In genomic region chr4:66402611-66403010, GRCm38 (mm10) we compare ENCODE assay signal across 8 mouse cellular contexts. TPM values are rescaled to one million over a fixed set of nuclear protein-coding genes. Genes with fewer than 3 reads are reported as not detected.
DNase-seq lines count a peak whose midpoint lies in the region; ATAC-seq and TF ChIP-seq lines count a peak whose summit lies in the region.

No protein-coding gene starts in this region.

- H3K27ac ChIP-seq in kidney, embryonic 16.5 days (ENCODE audit: low read length): no peak overlapping the region
- no peak overlapping the region for H3K27ac ChIP-seq in cortical plate, adult 2 months (ENCODE audit: insufficient read depth, low read length)
- H3K27ac ChIP-seq in heart, embryonic 16.5 days (ENCODE audit: low read length): no peak overlapping the region
- H3K27ac ChIP-seq in left cerebral cortex, adult 2 months: peak overlapping the region; percentile 66
- H3K27ac ChIP-seq in midbrain, embryonic 10.5 days (replicated peaks): 0 out of 2 replicates have a peak overlapping the region, but pooled peaks have one; percentile 10
- no peak overlapping the region for H3K27ac ChIP-seq in stomach, postnatal 0 days (replicated peaks)

- ATAC-seq in kidney, embryonic 16.5 days (ENCODE audit: low FRiP score, low TSS enrichment): no peak; the same call in 1 of the 2 replicates
- ATAC-seq in heart, embryonic 16.5 days (replicated peaks; ENCODE audit: extremely low read depth, insufficient read depth, low FRiP score): no peak
- no peak for ATAC-seq in stomach, postnatal 0 days (ENCODE audit: low FRiP score, low TSS enrichment)

- no peak for TF ChIP-seq CTCF in cortical plate, adult 2 months (IDR thresholded peaks at IDR 0.05; ENCODE audit: extremely low read depth, insufficient read depth, low read length)
- TF ChIP-seq CTCF in left cerebral cortex, adult 2 months (IDR thresholded peaks at IDR 0.05): no peak
- TF ChIP-seq CTCF in stomach, postnatal 0 days (IDR thresholded peaks at IDR 0.05; ENCODE audit: low read depth): no peak

- H3K9ac ChIP-seq in kidney, embryonic 16.5 days (replicated peaks; ENCODE audit: low read length): no peak overlapping the region
- 0 out of 2 replicates have a peak overlapping the region, but pooled peaks have one; percentile 21 for H3K9ac ChIP-seq in heart, embryonic 16.5 days (ENCODE audit: low read length)
- no peak overlapping the region; the same call in 1 of the 2 replicates for H3K9ac ChIP-seq in stomach, postnatal 0 days (ENCODE audit: low read length)

- intact Hi-C loops in left cerebral cortex, adult 2 months (cut with DNase I): loop anchor here (5.0 to 10.0 kb wide), 5 partner anchors 70 to 568 kb away; no protein-coding TSS in a partner anchor

- peaks cover 34% of the 10 kb centered on the region for H3K27me3 ChIP-seq in kidney, embryonic 16.5 days (ENCODE audit: insufficient read depth, low read length)
- H3K27me3 ChIP-seq in heart, embryonic 16.5 days (ENCODE audit: control insufficient read depth, insufficient read depth, low read length): peaks cover 37% of the 10 kb centered on the region
- H3K27me3 ChIP-seq in midbrain, embryonic 10.5 days (ENCODE audit: low read depth, poor library complexity, severe bottlenecking): peaks cover 53% of the 10 kb centered on the region
- no peaks in the 10 kb centered on the region for H3K27me3 ChIP-seq in stomach, postnatal 0 days (ENCODE audit: control insufficient read depth, insufficient read depth, low read length)

- no peaks in the 10 kb centered on the region for H3K9me3 ChIP-seq in kidney, embryonic 16.5 days (ENCODE audit: low read length)
- H3K9me3 ChIP-seq in heart, embryonic 16.5 days (replicated peaks; ENCODE audit: control insufficient read depth, low read length): no peaks in the 10 kb centered on the region
- no peaks in the 10 kb centered on the region for H3K9me3 ChIP-seq in midbrain, embryonic 10.5 days (replicated peaks)
- H3K9me3 ChIP-seq in stomach, postnatal 0 days (ENCODE audit: control insufficient read depth, low read length): no peaks in the 10 kb centered on the region

- H3K36me3 ChIP-seq in kidney, embryonic 16.5 days (ENCODE audit: insufficient read depth, low read length): no peaks in the 10 kb centered on the region
- no peaks in the 10 kb centered on the region for H3K36me3 ChIP-seq in heart, embryonic 16.5 days (ENCODE audit: control insufficient read depth, insufficient read depth)
- no peaks in the 10 kb centered on the region for H3K36me3 ChIP-seq in midbrain, embryonic 10.5 days
- H3K36me3 ChIP-seq in stomach, postnatal 0 days (ENCODE audit: control insufficient read depth, insufficient read depth, low read length): no peaks in the 10 kb centered on the region

- no peak for TF ChIP-seq EP300 in stomach, postnatal 0 days (optimal IDR thresholded peaks at IDR 0.05)

- TF ChIP-seq POLR2A in cortical plate, adult 2 months (IDR thresholded peaks at IDR 0.05; ENCODE audit: extremely low read depth, insufficient read depth, low read length): no peak

- peak overlapping the region; percentile 67 for H3K4me3 ChIP-seq in kidney, embryonic 16.5 days (ENCODE audit: low read length)
- peak overlapping the region; percentile 90 for H3K4me3 ChIP-seq in cortical plate, adult 2 months (ENCODE audit: insufficient read depth, low read length)
- peak overlapping the region; percentile 79 for H3K4me3 ChIP-seq in heart, embryonic 16.5 days (ENCODE audit: low read length)
- H3K4me3 ChIP-seq in left cerebral cortex, adult 2 months: peak overlapping the region; percentile 83
- H3K4me3 ChIP-seq in midbrain, embryonic 10.5 days: peak overlapping the region; percentile 83
- H3K4me3 ChIP-seq in stomach, postnatal 0 days (ENCODE audit: low read depth, low read length): peak overlapping the region; percentile 57

- peaks cover 9% of the 10 kb centered on the region; the same call in 1 of the 2 replicates for H3K4me1 ChIP-seq in kidney, embryonic 16.5 days (ENCODE audit: insufficient read depth, low read length)
- H3K4me1 ChIP-seq in cortical plate, adult 2 months (ENCODE audit: control insufficient read depth, insufficient read depth, low read length): no peaks in the 10 kb centered on the region
- H3K4me1 ChIP-seq in heart, embryonic 16.5 days (ENCODE audit: control insufficient read depth, insufficient read depth, low read length): peaks cover 4% of the 10 kb centered on the region; the same call in 1 of the 2 replicates
- H3K4me1 ChIP-seq in midbrain, embryonic 10.5 days: peaks cover 23% of the 10 kb centered on the region
- H3K4me1 ChIP-seq in stomach, postnatal 0 days (replicated peaks; ENCODE audit: control insufficient read depth, insufficient read depth): 0 out of 2 replicates have a peak, but pooled peaks cover 2% of the 10 kb centered on the region

- under 1% methylated on average over 24 of the region's 24 CpGs for WGBS in kidney, embryonic 16.5 days
- under 1% methylated on average over 24 of the region's 24 CpGs for WGBS in heart, embryonic 16.5 days
- WGBS in midbrain, embryonic 10.5 days: under 1% methylated on average over 24 of the region's 24 CpGs
- WGBS in stomach, postnatal 0 days: 2% methylated on average over 24 of the region's 24 CpGs

- H3K4me2 ChIP-seq in kidney, embryonic 16.5 days (replicated peaks; ENCODE audit: low read depth, low read length): peak overlapping the region; percentile 95
- H3K4me2 ChIP-seq in heart, embryonic 16.5 days (ENCODE audit: low read depth, low read length): peak overlapping the region; percentile 97
- H3K4me2 ChIP-seq in stomach, postnatal 0 days (replicated peaks; ENCODE audit: low read depth): peak overlapping the region; percentile 93

- no peak for DNase-seq in kidney, adult 8-10 months
- DNase-seq in left cerebral cortex, adult 2 months (ENCODE audit: extremely low spot score in 1 of 2, low spot score in 2 of 2): peak; percentile 42 to 55
- peak; percentile 69 for DNase-seq in midbrain, embryonic 10.5 days (ENCODE audit: low spot score)
- peak; percentile 13 for DNase-seq in stomach, postnatal 0 days (ENCODE audit: low spot score)
- no peak for DNase-seq in spleen, postnatal 36 days (ENCODE audit: low spot score in 2 of 2)

RNA-seq across cellular contexts. Expression of gene Astn2, which starts 1.8 kb away (rescaled TPM):
- polyA plus RNA-seq in kidney, embryonic 16.5 days (2015; fragmentation: Nextera tagmentation; extraction: Ambion mirVana): 0.09 and 0.11 TPM in 2 replicates
- 20.9 and 22.1 TPM in 2 replicates for polyA plus RNA-seq in cortical plate, adult 2 months (2012; rRNA removed)
- 0.14 and 0.47 TPM in 2 replicates for polyA plus RNA-seq in heart, embryonic 16.5 days (2015; fragmentation: Nextera tagmentation; extraction: Ambion mirVana)
- 10 to 100 TPM; 38.3 to 40.3 TPM for total RNA-seq in left cerebral cortex, adult 2 months (2021)
- polyA plus RNA-seq in midbrain, embryonic 10.5 days (2016; fragmentation: Nextera tagmentation; extraction: Ambion mirVana): 0.32 and 0.57 TPM in 2 replicates
- polyA plus RNA-seq in stomach, postnatal 0 days (2015; fragmentation: Nextera tagmentation; extraction: Ambion mirVana): 0.16 and 0.21 TPM in 2 replicates

Comparison
In these comparisons a context has a peak if more than half of its experiments do, and no peak if none do; other contexts are left out.
1. H3K27ac ChIP-seq: peak in left cerebral cortex, adult 2 months (single experiment) and midbrain, embryonic 10.5 days (single experiment); none in kidney, embryonic 16.5 days (single experiment), cortical plate, adult 2 months (single experiment), heart, embryonic 16.5 days (single experiment) and stomach, postnatal 0 days (single experiment).
2. DNase-seq: peak in left cerebral cortex, adult 2 months (2 of 2), midbrain, embryonic 10.5 days (single experiment) and stomach, postnatal 0 days (single experiment); none in kidney, adult 8-10 months (0 of 2) and spleen, postnatal 36 days (0 of 2).
3. RNA of gene Astn2, which starts 1.8 kb away (polyA plus RNA-seq): 20.9 to 22.1 TPM in cortical plate, adult 2 months; 0.32 to 0.57 TPM in midbrain, embryonic 10.5 days, 0.16 to 0.21 TPM in stomach, postnatal 0 days, 0.14 to 0.47 TPM in heart, embryonic 16.5 days and 0.09 to 0.11 TPM in kidney, embryonic 16.5 days; every median in the first group is over 10 times any median in the second.
4. Peak in every context shown above with its lines, with median percentiles within 50 percentile points of each other: H3K4me2 ChIP-seq and H3K4me3 ChIP-seq.